Mouse (Mus musculus) cerebellum, adult 2 months (tissue): ENCODE data around the gene Taok3. TPM values are rescaled to one million over a fixed set of nuclear protein-coding genes. Genes with fewer than 3 reads are reported as not detected.
A peak's percentile ranks its signal among the peaks of the same experiment; 100 is the strongest.

Experiments
- DNase-seq, 2 experiments: peaks; one replicate each; pipeline ENCODE4 v3.0.0; 2021
- H3K27ac ChIP-seq: fragments of 200-500 bp; 2 replicates; pipeline ENCODE4 v1.5.1; 2012; ENCODE audit warnings: low read length, control low read depth, inconsistent platforms; ENCODE audit not compliant: insufficient read depth
- H3K27me3 ChIP-seq: fragments of 200-500 bp; 2 replicates; pipeline ENCODE4 v1.6.1; 2012; ENCODE audit warnings: inconsistent platforms, mild to moderate bottlenecking, low read length, moderate library complexity; ENCODE audit not compliant: control insufficient read depth, insufficient read depth
- H3K4me1 ChIP-seq: fragments of 200-500 bp; 2 replicates; pipeline ENCODE4 v1.6.1; 2011; ENCODE audit warnings: low read length; ENCODE audit not compliant: control insufficient read depth, insufficient read depth
- H3K4me3 ChIP-seq: fragments of 200-500 bp; replicated peaks from 2 replicates; pipeline ENCODE3; 2011; ENCODE audit warnings: mild to moderate bottlenecking, low read depth, low read length, control low read depth; ENCODE audit not compliant: insufficient read depth
- CTCF ChIP-seq: fragments of 200-500 bp; IDR thresholded peaks from 2 replicates; pipeline ENCODE4 v1.5.1; 2011; ENCODE audit warnings: low read depth, mild to moderate bottlenecking, control low read depth, low read length, moderate library complexity, borderline replicate concordance; ENCODE audit not compliant: insufficient read depth
- POLR2A ChIP-seq: fragments of 200-500 bp; IDR thresholded peaks from 2 replicates; pipeline ENCODE4 v1.6.1; 2011; ENCODE audit warnings: low read length, control low read depth, borderline replicate concordance; ENCODE audit not compliant: insufficient read depth
- WGBS: fragments of 180-500 bp; shearing (Covaris S2); methylation state at CpG from one replicate; pipeline ENCODE4 v1.1.7; 2018; 5-methylcytosine and 5-hydroxymethylcytosine counted together
- polyA plus RNA-seq: library from polyadenylated mRNA; depleted of rRNA; stranded (reverse); fragments of >200 nt; gene quantifications from 2 replicates; pipeline ENCODE4 v1.2.3, GENCODE M21; 2012

Taok3 gene
- polyA plus RNA-seq, 1 experiment = 43.6 TPM

- Histone ChIP-seq H3K27me3 (no peaks in the 10 kb centered on the region), H3K27ac (no peak overlapping the region), H3K4me1 (peaks cover 22% of the 10 kb centered on the region), H3K4me3 (no peak overlapping the region)
- no peak for TF ChIP-seq CTCF
- TF ChIP-seq POLR2A = no peak
- DNase-seq = no peak
- 82% methylated on average over 8 of the region's 8 CpGs for whole genome bisulfite sequencing
These were observed 17.7 kb downstream of the Taok3 start for GRCm38 (mm10) chr5:117137594-117137993.

DNA sequence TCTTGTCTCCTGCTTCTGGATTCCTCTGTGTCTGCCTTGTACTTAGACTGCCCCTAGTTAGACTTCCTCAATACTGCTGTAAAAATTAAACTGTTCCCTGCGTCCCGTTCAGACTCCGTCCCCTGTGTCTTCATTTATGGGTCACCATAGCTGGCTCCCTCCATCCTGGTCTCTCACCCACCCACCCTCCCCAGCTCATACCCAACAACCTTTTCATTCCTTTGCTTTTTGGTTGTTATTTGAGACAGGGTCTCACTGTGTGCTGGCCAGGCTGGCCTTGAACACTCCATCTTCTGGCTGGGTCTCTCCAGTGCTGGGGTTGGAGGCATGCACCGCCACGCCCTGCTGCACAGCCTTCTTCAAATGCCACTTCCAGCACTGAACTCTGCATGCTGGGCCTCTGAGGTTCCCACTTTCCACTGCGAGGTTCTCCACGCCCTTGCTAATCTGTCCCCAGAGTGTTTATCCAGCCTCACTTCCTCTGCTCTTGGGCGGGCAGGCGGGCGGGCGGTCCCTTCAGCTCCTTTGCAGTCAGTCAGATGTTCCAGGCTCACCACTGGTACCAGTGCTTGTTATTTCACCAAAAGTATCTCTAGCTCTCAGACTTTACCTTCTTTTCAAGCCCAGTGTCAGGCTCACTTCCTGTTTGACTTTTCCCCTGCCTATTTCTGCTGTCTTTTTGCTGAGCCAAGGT lies 18.5 kb downstream of the Taok3 start:
- 85% methylated on average over 11 of the region's 11 CpGs for WGBS
- DNase-seq = no peak

GRCm38 (mm10) chr5:117139822-117140221 lies 19.9 kb downstream of the Taok3 start:
- DNase-seq = peak in 1 of 2 experiments; percentile 20
- peaks cover 31% of the 10 kb centered on the region for H3K4me1 ChIP-seq
- H3K27me3 ChIP-seq = no peaks in the 10 kb centered on the region
- TF ChIP-seq CTCF (no peak), POLR2A (no peak)
- 52% methylated on average over 8 of the region's 8 CpGs for WGBS
- no peak overlapping the region for H3K27ac ChIP-seq
- H3K4me3 ChIP-seq = no peak overlapping the region

More for the DNA sequence above, 18.5 kb downstream of the Taok3 start:
- Histone ChIP-seq H3K27me3 (no peaks in the 10 kb centered on the region), H3K4me1 (peaks cover 22% of the 10 kb centered on the region), H3K27ac (no peak overlapping the region), H3K4me3 (no peak overlapping the region)
- TF ChIP-seq CTCF = no peak
- no peak for TF ChIP-seq POLR2A

- peaks cover 35% of the 10 kb centered on the region for H3K4me1 ChIP-seq
- no peak overlapping the region for H3K27ac ChIP-seq
- TF ChIP-seq CTCF (no peak), POLR2A (no peak)
- WGBS = 83% methylated on average over 7 of the region's 7 CpGs
- no peaks in the 10 kb centered on the region for H3K27me3 ChIP-seq
- no peak overlapping the region for H3K4me3 ChIP-seq
- DNase-seq = peak in 1 of 2 experiments; percentile 17
These were observed 20.4 kb downstream of the Taok3 start for GRCm38 (mm10) chr5:117140374-117140773.

DNA sequence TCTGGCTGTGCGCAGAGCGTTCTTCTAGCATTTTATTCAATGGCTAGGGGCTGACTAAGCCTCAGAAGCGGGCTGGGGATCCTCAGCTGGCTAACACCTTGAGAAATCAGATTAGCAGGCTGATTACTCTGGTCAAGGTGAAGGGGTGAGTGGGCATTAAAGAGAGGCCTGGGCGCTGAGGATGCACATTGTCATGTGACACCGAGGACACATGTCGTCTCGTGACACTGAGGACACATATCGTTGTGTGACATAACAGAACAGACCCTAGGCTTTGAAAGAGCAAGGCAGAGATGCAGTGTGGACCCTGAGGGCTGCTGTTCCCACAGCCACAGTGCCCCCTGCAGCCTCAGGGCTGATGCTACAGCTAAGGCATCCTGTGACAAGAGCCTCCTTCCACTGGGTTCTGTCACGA lies 23.8 kb downstream of the Taok3 start:
- peak in 1 of 2 experiments; percentile 16 for DNase-seq
- Histone ChIP-seq H3K27me3 (no peaks in the 10 kb centered on the region), H3K4me3 (no peak overlapping the region), H3K27ac (no peak overlapping the region), H3K4me1 (peaks cover 26% of the 10 kb centered on the region)
- WGBS = 65% methylated on average over 9 of the region's 9 CpGs
- TF ChIP-seq CTCF (peak; percentile 60), POLR2A (no peak)

- no peak for DNase-seq
- Histone ChIP-seq H3K4me3 (no peak overlapping the region), H3K27ac (no peak overlapping the region), H3K4me1 (peaks cover 22% of the 10 kb centered on the region), H3K27me3 (no peaks in the 10 kb centered on the region)
- TF ChIP-seq CTCF = no peak
- no peak for TF ChIP-seq POLR2A
These were observed 26.2 kb downstream of the Taok3 start for GRCm38 (mm10) chr5:117146165-117146564.

DNA sequence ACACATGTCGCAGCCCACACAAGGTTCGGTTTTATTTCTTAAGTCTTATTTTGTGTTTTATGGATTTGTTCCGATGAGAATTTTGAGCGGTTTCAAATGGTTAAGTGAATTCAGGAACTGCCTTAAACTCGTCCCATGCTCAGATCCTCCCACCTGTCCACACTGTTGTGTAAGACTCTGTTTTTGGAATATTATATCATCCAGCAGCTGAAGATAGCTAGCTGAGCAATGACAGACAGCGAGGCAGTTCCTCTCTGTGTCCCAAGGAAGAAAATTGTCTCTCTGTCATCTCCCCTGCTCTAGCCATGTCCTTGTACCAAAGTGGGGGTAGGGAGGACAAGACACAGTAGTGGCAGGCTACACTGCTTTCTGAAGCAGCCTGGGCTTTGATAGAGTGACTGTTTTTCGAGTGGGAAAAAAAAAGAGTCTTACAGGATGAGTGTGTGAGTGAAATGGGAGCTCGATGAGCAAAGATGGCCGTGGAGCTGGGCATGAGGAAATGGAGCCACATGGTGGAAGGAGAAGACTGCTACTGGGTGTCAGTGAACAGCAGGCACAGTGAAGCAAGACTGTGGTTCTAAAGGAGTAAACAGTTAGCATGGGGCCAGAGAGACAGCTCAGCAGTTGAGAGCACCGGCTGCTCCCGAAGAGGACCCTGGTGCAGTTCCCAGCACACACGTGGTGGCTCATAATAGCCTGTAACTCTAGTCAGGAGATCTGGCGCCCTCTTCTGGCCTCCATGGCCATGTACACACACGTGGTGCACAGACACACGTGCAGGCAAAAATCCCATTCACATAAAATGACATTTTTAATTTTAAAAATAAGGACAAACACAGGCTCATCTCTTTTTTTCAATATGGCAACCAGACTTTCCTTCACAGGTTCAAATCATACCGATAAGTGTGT lies 27.5 kb downstream of the Taok3 start:
- DNase-seq = peak; percentile 41 to 75
- peak overlapping the region; percentile 82 for H3K27ac ChIP-seq
- TF ChIP-seq POLR2A = no peak; the same call in 1 of the 2 replicates
- no peak for TF ChIP-seq CTCF

More for the DNA sequence above, 27.5 kb downstream of the Taok3 start:
- Histone ChIP-seq H3K4me1 (peaks cover 22% of the 10 kb centered on the region), H3K4me3 (no peak overlapping the region), H3K27me3 (no peaks in the 10 kb centered on the region)
- 73% methylated on average over 16 of the region's 16 CpGs for WGBS
